Mouse (Mus musculus): Measurements from ENCODE around the gene Ctsa. TPM values are rescaled to one million over a fixed set of nuclear protein-coding genes. Genes with fewer than 3 reads are reported as not detected.

Ctsa gene
- 111 TPM for polyA plus RNA-seq (2015; fragmentation: Illumina TruSeq; extraction: RNeasy Lipid Tissue Mini Kit (QIAGEN cat#74804); ENCODE audit: low read depth, low replicate concordance)

DNA sequence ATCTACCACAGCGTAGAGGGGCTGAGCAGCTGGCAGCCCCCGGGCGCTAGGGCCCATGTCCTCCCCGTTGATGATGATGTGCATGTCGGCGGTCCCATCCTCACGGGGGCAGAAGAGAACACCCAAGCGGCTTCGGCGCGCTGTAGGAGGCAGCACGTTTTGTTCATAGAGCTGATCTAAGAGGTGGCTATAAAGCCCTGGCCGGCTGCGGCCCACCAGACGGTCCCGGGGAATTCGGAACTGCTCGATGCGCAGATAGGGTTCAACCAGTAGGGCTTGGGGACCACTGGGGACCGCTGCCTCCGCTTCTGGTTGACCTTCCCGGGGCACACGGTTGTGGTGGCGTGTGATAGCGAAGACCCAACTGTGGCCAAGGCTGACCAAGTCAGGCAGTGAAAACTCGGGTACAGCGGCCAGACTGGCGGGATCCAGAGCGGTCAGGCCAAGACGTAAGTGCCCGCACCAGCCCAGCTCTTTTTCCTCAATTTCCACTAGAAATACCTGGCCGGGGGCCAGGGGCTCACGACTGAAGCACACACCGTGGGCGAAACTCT is at the start of gene Ctsa:
TSS of gene Ctsa (plus strand) at position 126 of the 554 bp plus-strand sequence.

DNA sequence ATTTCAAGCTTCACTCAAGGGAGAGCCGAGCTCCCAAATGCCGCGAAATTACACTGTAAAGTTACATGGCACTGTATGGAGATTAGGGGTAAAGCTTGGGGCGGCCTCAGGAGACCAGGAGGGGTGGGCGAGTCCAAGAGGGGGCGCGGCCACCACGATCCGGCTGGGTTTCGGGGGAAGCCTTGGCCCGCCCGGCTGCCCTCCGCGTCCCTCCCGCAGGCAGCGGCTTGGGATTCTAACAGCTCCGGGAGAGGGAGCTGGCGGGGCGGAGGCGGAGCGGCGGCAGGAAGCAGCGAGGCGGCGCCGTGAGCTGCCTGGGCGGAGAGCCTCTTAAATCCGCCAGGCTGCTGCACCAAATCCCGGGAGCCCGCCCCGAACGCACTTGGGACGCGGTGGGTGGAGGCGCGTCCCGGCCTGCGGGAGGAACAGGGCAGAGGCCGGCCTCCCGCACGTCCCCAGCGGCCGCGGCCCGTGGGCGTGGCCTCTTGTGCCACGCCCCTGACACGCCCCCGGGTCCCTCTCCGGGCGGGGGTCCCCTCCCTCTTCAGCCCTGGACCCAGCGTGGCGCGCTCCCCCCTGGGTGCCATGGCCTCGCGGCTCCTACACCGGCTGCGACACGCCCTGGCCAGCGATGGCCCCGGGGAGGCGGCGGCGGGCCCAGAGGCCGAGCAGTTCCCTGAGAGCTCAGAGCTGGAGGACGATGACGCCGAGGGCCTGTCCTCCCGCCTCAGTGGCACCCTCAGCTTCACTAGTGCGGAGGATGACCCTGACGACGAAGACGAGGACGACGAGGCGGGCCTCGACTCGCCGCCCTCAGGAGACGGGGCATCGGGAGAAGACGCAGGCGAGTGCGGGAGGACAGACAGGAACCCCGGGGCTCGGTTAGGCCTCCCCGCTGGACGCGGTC is 46.9 kb upstream of the Ctsa start, which contains the start of gene Snx21:
TSS of gene Snx21 (plus strand) at position 343 of the 907 bp plus-strand sequence.

DNA sequence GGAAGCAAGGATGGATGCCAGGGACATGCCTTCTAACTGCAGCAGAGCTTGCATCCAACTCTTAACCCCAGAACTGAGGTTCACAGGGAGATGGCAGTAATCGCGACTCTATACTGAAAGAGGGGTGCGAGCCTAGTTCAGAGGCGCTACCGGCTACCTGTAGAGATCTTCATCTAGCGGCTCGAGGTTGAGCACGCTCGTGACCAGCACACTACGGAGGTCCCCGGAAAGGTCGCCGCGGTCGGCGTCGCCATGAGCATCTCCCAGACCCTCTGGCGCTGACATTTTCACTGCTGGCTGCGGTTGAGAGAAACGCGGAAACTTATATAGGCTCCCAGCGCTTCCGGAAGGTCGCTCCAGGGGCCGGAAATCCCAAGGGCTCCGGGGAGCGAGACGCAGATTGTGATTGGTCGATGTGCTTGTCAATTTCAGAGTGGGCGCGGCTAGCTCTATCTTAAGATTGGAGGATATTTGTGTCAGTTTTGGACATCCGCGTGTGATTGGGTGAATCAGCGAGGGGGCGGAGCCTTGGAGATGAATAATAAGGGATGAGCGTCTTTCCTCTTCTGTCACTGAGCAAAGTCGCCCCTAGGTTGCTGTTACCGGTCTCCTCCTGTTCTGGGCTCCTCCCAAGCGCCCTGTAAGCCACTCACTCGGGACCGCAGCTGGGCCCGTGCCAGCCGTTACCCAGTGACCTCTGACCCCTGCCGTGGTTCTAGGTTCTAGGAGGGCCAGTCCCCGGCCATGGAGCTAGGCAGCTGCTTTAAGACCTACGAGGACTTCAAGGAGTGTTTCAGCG is 27.9 kb upstream of the Ctsa start, which contains the start of the genes Acot8 and Zswim3:
TSS of gene Acot8 (minus strand) at position 350 of the 799 bp plus-strand sequence.
TSS of gene Zswim3 (plus strand) at position 566 of the 799 bp plus-strand sequence.

DNA sequence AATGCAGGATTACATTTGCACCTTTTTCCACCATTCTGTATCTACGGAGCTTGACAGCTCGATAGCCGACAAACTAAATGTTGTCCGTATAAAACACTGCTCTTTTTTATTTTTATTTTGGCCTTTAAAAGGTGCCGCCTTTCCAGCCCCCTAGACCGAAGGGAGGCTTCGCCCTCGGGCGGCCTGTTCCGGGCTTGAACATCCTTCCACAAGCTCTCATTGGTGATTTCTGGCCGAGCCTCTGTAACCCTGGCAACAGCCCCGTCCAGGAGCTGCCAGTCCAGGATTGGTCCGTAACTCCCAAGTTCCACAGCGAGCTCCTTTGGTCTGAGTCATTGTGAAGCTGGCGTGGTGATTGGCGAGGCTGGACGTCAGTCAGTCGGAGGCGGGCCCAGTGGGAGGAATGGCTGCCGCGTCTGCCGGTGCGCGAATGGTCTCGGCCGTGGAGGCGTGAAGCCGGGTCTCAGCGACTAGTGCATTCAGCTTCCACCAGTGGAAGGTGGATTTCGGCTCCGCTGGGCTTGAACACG is 10.0 kb upstream of the Ctsa start, which contains the start of gene Zswim1:
TSS of gene Zswim1 (plus strand) at position 51 of the 530 bp plus-strand sequence.

DNA sequence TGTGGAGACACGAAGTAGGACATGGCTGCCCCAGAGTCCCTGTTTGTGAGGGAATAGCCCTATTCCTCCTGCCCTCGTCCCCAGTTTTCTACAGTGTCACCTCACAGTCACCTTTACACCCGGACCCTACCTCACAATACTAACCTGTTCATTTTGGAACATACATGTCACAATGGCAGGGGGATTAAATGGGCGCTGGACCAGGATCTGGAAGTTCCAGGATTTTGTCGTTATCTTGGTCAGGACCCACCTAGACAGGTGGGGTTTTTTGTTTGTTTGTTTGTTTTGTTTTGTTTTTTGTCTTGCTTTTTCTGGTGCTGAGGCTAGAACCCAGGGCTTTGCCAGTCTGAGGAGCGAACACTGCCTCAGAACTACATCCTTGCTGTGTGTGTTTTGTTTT is 4.2 kb upstream of the Ctsa start, which contains the start of gene Spata25:
TSS of gene Spata25 (minus strand) at position 101 of the 400 bp plus-strand sequence.

DNA sequence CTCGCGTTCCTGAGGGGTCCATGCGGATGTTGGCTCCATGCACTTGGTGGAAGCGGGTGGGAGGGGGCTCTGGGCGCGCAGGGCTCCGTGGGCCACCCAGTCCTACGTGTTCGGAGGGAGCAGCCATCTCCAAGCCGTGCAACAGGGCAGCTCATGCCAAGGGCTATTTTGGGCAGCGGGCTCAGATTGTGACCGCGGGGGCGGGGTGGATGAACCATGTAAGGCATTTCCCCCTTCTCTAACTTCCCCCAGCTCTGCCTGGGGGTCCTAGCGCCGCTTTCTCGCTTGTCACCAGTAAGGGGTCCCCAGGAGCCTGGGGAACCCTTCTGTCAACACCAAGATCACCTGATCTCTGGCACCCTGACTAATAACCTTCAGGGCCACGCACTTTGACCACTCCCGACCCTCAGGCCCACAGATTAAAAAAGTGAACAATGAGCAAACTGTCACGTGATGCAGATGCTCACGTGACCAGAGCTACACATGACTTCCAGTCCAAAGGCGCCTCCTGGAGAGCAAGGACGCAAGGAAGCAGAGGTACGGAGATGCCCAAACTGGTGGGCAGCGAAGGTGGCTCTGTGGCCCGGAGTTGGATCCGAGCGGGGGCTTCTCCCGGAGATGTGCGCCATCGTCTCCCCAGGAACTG is 764 bp downstream of the Ctsa start, which contains the start of gene Neurl2:
TSS of gene Neurl2 (minus strand) at position 143 of the 646 bp plus-strand sequence.

DNA sequence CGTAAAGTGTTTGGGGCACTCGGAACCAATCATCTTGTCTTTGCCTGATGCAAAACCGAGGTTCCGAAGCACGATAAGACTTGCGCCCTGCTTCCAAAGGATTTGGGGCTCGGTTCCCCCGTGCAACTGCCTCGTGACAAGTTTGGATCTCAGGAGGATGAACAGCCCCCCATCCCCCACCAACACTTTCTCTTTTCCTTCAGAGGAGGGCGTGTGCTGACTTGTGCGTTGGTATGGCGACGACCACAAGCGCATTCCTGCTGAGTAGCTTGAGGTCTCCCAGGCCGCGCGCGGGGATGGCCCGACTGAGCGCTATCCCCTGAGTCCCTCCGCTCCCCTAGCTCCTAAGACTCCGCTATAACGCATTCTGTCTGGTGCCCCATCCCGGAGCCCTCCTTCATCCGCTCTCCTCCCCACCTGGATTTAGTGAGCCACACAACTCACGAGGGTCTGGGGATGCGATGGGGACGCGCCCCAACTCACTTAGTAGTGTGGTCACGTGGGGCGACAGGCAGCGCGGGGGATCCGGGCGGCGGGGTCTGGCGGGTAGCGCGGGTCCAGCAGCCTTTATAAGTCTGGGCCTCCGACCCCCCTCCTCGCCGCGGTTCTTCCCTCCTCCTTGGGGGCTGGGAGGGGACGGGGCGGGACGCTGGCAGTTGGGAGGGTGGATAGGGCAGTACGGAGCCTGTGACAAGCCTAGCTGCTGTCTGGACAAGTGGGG is 24.6 kb downstream of the Ctsa start, which contains the start of gene Pltp:
TSS of gene Pltp (minus strand) at position 611 of the 721 bp plus-strand sequence.

DNA sequence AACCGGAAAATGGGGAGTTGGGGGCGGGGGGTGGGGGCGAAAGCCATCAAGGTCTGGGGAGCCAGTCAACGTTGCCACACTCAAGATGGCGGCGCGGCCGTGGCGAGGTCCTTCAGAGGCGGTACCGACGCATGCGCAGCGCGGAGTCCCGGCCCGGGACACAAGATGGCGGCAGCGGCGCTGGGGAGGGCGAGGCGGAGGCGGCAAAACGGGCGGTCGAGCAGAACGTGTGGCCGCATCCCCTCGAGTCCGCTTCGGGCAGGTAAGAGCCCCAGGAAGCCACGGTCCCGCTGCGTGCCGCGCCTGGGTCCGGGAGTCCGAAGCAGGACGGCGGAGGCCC is 46.5 kb downstream of the Ctsa start, which contains the start of gene Pcif1:
TSS of gene Pcif1 (plus strand) at position 77 of the 340 bp plus-strand sequence.

Other genes starting within 250 kb of the Ctsa start
- gene Wfdc6a, start 247.4 kb upstream of the Ctsa start, polyA plus RNA-seq (2015; fragmentation: Illumina TruSeq; extraction: RNeasy Lipid Tissue Mini Kit (QIAGEN cat#74804); ENCODE audit: low read depth, low replicate concordance), result not detected
- gene Eppin, start 239.3 kb upstream of the Ctsa start, polyA plus RNA-seq (2015; fragmentation: Illumina TruSeq; extraction: RNeasy Lipid Tissue Mini Kit (QIAGEN cat#74804); ENCODE audit: low read depth, low replicate concordance), result not detected
- not detected for gene Wfdc6b, start 219.4 kb upstream of the Ctsa start, polyA plus RNA-seq (2015; fragmentation: Illumina TruSeq; extraction: RNeasy Lipid Tissue Mini Kit (QIAGEN cat#74804); ENCODE audit: low read depth, low replicate concordance)
- not detected for gene Wfdc8, start 219.2 kb upstream of the Ctsa start, polyA plus RNA-seq (2015; fragmentation: Illumina TruSeq; extraction: RNeasy Lipid Tissue Mini Kit (QIAGEN cat#74804); ENCODE audit: low read depth, low replicate concordance)
- not detected for gene Wfdc16, start 194.1 kb upstream of the Ctsa start, polyA plus RNA-seq (2015; fragmentation: Illumina TruSeq; extraction: RNeasy Lipid Tissue Mini Kit (QIAGEN cat#74804); ENCODE audit: low read depth, low replicate concordance)
- gene Wfdc10, start 176.8 kb upstream of the Ctsa start, polyA plus RNA-seq (2015; fragmentation: Illumina TruSeq; extraction: RNeasy Lipid Tissue Mini Kit (QIAGEN cat#74804); ENCODE audit: low read depth, low replicate concordance), result not detected
- gene Wfdc9, start 176.3 kb upstream of the Ctsa start, polyA plus RNA-seq (2015; fragmentation: Illumina TruSeq; extraction: RNeasy Lipid Tissue Mini Kit (QIAGEN cat#74804); ENCODE audit: low read depth, low replicate concordance), result not detected
- not detected for gene Wfdc11, start 158.8 kb upstream of the Ctsa start, polyA plus RNA-seq (2015; fragmentation: Illumina TruSeq; extraction: RNeasy Lipid Tissue Mini Kit (QIAGEN cat#74804); ENCODE audit: low read depth, low replicate concordance)
- not detected for gene Wfdc13, start 147.8 kb upstream of the Ctsa start, polyA plus RNA-seq (2015; fragmentation: Illumina TruSeq; extraction: RNeasy Lipid Tissue Mini Kit (QIAGEN cat#74804); ENCODE audit: low read depth, low replicate concordance)
- not detected for gene Spint4, start 134.4 kb upstream of the Ctsa start, polyA plus RNA-seq (2015; fragmentation: Illumina TruSeq; extraction: RNeasy Lipid Tissue Mini Kit (QIAGEN cat#74804); ENCODE audit: low read depth, low replicate concordance)
- not detected for gene Spint5, start 117.6 kb upstream of the Ctsa start, polyA plus RNA-seq (2015; fragmentation: Illumina TruSeq; extraction: RNeasy Lipid Tissue Mini Kit (QIAGEN cat#74804); ENCODE audit: low read depth, low replicate concordance)
- gene Wfdc3, start 86.9 kb upstream of the Ctsa start, polyA plus RNA-seq (2015; fragmentation: Illumina TruSeq; extraction: RNeasy Lipid Tissue Mini Kit (QIAGEN cat#74804); ENCODE audit: low read depth, low replicate concordance), result 3.3 TPM
- 27.1 TPM for gene Dnttip1, start 86.9 kb upstream of the Ctsa start, polyA plus RNA-seq (2015; fragmentation: Illumina TruSeq; extraction: RNeasy Lipid Tissue Mini Kit (QIAGEN cat#74804); ENCODE audit: low read depth, low replicate concordance)
- gene Ube2c, start 63.0 kb upstream of the Ctsa start, polyA plus RNA-seq (2015; fragmentation: Illumina TruSeq; extraction: RNeasy Lipid Tissue Mini Kit (QIAGEN cat#74804); ENCODE audit: low read depth, low replicate concordance), result 1.4 TPM
- 2.1 TPM for gene Tnnc2, start 52.9 kb upstream of the Ctsa start, polyA plus RNA-seq (2015; fragmentation: Illumina TruSeq; extraction: RNeasy Lipid Tissue Mini Kit (QIAGEN cat#74804); ENCODE audit: low read depth, low replicate concordance)
- gene Snx21, start 47.0 kb upstream of the Ctsa start, polyA plus RNA-seq (2015; fragmentation: Illumina TruSeq; extraction: RNeasy Lipid Tissue Mini Kit (QIAGEN cat#74804); ENCODE audit: low read depth, low replicate concordance), result 39.8 TPM
- 20.2 TPM for gene Acot8, start 28.0 kb upstream of the Ctsa start, polyA plus RNA-seq (2015; fragmentation: Illumina TruSeq; extraction: RNeasy Lipid Tissue Mini Kit (QIAGEN cat#74804); ENCODE audit: low read depth, low replicate concordance)
- gene Zswim3, start 27.8 kb upstream of the Ctsa start, polyA plus RNA-seq (2015; fragmentation: Illumina TruSeq; extraction: RNeasy Lipid Tissue Mini Kit (QIAGEN cat#74804); ENCODE audit: low read depth, low replicate concordance), result 6.9 TPM
- 18.1 TPM for gene Zswim1, start 10.2 kb upstream of the Ctsa start, polyA plus RNA-seq (2015; fragmentation: Illumina TruSeq; extraction: RNeasy Lipid Tissue Mini Kit (QIAGEN cat#74804); ENCODE audit: low read depth, low replicate concordance)
- gene Spata25, start 4.3 kb upstream of the Ctsa start, polyA plus RNA-seq (2015; fragmentation: Illumina TruSeq; extraction: RNeasy Lipid Tissue Mini Kit (QIAGEN cat#74804); ENCODE audit: low read depth, low replicate concordance), result not detected
- 2.1 TPM for gene Neurl2, start 583 bp downstream of the Ctsa start, polyA plus RNA-seq (2015; fragmentation: Illumina TruSeq; extraction: RNeasy Lipid Tissue Mini Kit (QIAGEN cat#74804); ENCODE audit: low read depth, low replicate concordance)
- 91.8 TPM for gene Pltp, start 24.8 kb downstream of the Ctsa start, polyA plus RNA-seq (2015; fragmentation: Illumina TruSeq; extraction: RNeasy Lipid Tissue Mini Kit (QIAGEN cat#74804); ENCODE audit: low read depth, low replicate concordance)
- 38.3 TPM for gene Pcif1, start 46.4 kb downstream of the Ctsa start, polyA plus RNA-seq (2015; fragmentation: Illumina TruSeq; extraction: RNeasy Lipid Tissue Mini Kit (QIAGEN cat#74804); ENCODE audit: low read depth, low replicate concordance)
- 15.6 TPM for gene Zfp335, start 78.9 kb downstream of the Ctsa start, polyA plus RNA-seq (2015; fragmentation: Illumina TruSeq; extraction: RNeasy Lipid Tissue Mini Kit (QIAGEN cat#74804); ENCODE audit: low read depth, low replicate concordance)
- gene Mmp9, start 107.9 kb downstream of the Ctsa start, polyA plus RNA-seq (2015; fragmentation: Illumina TruSeq; extraction: RNeasy Lipid Tissue Mini Kit (QIAGEN cat#74804); ENCODE audit: low read depth, low replicate concordance), result 1.7 TPM
- gene Slc12a5, start 127.9 kb downstream of the Ctsa start, polyA plus RNA-seq (2015; fragmentation: Illumina TruSeq; extraction: RNeasy Lipid Tissue Mini Kit (QIAGEN cat#74804); ENCODE audit: low read depth, low replicate concordance), result 298 TPM
- 40.9 TPM for gene Ncoa5, start 202.0 kb downstream of the Ctsa start, polyA plus RNA-seq (2015; fragmentation: Illumina TruSeq; extraction: RNeasy Lipid Tissue Mini Kit (QIAGEN cat#74804); ENCODE audit: low read depth, low replicate concordance)
- 2.1 TPM for gene Cd40, start 222.8 kb downstream of the Ctsa start, polyA plus RNA-seq (2015; fragmentation: Illumina TruSeq; extraction: RNeasy Lipid Tissue Mini Kit (QIAGEN cat#74804); ENCODE audit: low read depth, low replicate concordance)

Measured in brain, adult 10 weeks (tissue).